Mouse (Mus musculus): ENCODE measurements around the gene Dll4.

DNA sequence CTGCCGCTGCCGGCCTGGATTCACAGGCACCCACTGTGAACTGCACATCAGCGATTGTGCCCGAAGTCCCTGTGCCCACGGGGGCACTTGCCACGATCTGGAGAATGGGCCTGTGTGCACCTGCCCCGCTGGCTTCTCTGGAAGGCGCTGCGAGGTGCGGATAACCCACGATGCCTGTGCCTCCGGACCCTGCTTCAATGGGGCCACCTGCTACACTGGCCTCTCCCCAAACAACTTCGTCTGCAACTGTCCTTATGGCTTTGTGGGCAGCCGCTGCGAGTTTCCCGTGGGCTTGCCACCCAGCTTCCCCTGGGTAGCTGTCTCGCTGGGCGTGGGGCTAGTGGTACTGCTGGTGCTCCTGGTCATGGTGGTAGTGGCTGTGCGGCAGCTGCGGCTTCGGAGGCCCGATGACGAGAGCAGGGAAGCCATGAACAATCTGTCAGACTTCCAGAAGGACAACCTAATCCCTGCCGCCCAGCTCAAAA, 6.6 kb downstream of the Dll4 start:
- TF ChIP-seq CTCF (IDR thresholded peaks at IDR 0.05; ENCODE audit: low read depth) (no peak), EP300 (IDR thresholded peaks at IDR 0.05; ENCODE audit: low read depth) (no peak)
